Mouse (Mus musculus) ES-Bruce4 (cell line): ENCODE measurements around the gene Trpm8. TPM values are rescaled to one million over a fixed set of nuclear protein-coding genes. Genes with fewer than 3 reads are reported as not detected.

Source experiments
- H3K27ac ChIP-seq: 2 replicates; pipeline ENCODE4 v1.5.1; 2012; ENCODE audit warnings: low read length, inconsistent platforms; ENCODE audit not compliant: insufficient read depth
- H3K27me3 ChIP-seq: 2 replicates; pipeline ENCODE4 v1.6.1; 2012; ENCODE audit warnings: mild to moderate bottlenecking, low read length, inconsistent platforms; ENCODE audit not compliant: control insufficient read depth, poor library complexity, insufficient read depth, severe bottlenecking
- H3K36me3 ChIP-seq: 2 replicates; pipeline ENCODE4 v1.6.1; 2012; ENCODE audit warnings: inconsistent platforms, mild to moderate bottlenecking, low read length, moderate library complexity; ENCODE audit not compliant: control insufficient read depth, poor library complexity, insufficient read depth, severe bottlenecking
- H3K4me1 ChIP-seq: one replicate; pipeline ENCODE4 v1.8.1; 2011; ENCODE audit warnings: low read length; ENCODE audit not compliant: control insufficient read depth, insufficient read depth
- H3K4me3 ChIP-seq: 2 replicates; pipeline ENCODE4 v1.5.1; 2011; ENCODE audit warnings: low read depth, mild to moderate bottlenecking, low read length
- H3K9ac ChIP-seq: 2 replicates; pipeline ENCODE4 v1.6.1; 2012; ENCODE audit warnings: low read depth, mild to moderate bottlenecking, inconsistent platforms; ENCODE audit not compliant: poor library complexity, severe bottlenecking
- H3K9me3 ChIP-seq: replicated peaks from 2 replicates; pipeline ENCODE4 v1.6.1; 2012; ENCODE audit warnings: mild to moderate bottlenecking, low read length, inconsistent platforms; ENCODE audit not compliant: control insufficient read depth, poor library complexity, insufficient read depth, severe bottlenecking
- CTCF ChIP-seq: IDR thresholded peaks from one replicate; pipeline ENCODE4 v1.8.1; 2011; ENCODE audit warnings: low read depth, low read length
- EP300 ChIP-seq: IDR thresholded peaks from 2 replicates; pipeline ENCODE4 v1.6.1; 2011; ENCODE audit warnings: low read depth, low read length; ENCODE audit not compliant: insufficient read depth
- POLR2A ChIP-seq: IDR thresholded peaks from one replicate; pipeline ENCODE4 v1.8.1; 2011; ENCODE audit warnings: low read length; ENCODE audit not compliant: insufficient read depth
- polyA plus RNA-seq: library from polyadenylated mRNA; stranded (reverse); fragments of >200 nt; gene quantifications from 2 replicates; pipeline ENCODE4 v1.2.4, GENCODE M21; 2011; ENCODE audit warnings: low read depth; ENCODE audit not compliant: missing spikeins, insufficient read depth, insufficient read length

The Trpm8 gene
- polyA plus RNA-seq, 1 experiment = not detected

- TF ChIP-seq CTCF = no peak
- TF ChIP-seq POLR2A = no peak
- TF ChIP-seq EP300 = no peak
- Histone ChIP-seq H3K9me3 (no peaks in the 10 kb centered on the region), H3K27ac (no peak overlapping the region), H3K4me3 (no peak overlapping the region), H3K4me1 (no peaks in the 10 kb centered on the region), H3K9ac (no peak overlapping the region), H3K36me3 (no peaks in the 10 kb centered on the region), H3K27me3 (no peaks in the 10 kb centered on the region)
Observed at GRCm38 (mm10) chr1:88290511-88290910, 13.1 kb downstream of the Trpm8 start.

GRCm38 (mm10) chr1:88291409-88292005 is 14.0 kb downstream of the Trpm8 start:
- no peak overlapping the region for H3K9ac ChIP-seq
- no peak for TF ChIP-seq EP300
- no peak for TF ChIP-seq POLR2A
- no peak for TF ChIP-seq CTCF
- H3K4me1 ChIP-seq = no peaks in the 10 kb centered on the region
- H3K4me3 ChIP-seq = no peak overlapping the region
- no peaks in the 10 kb centered on the region for H3K9me3 ChIP-seq
- no peaks in the 10 kb centered on the region for H3K36me3 ChIP-seq
- no peak overlapping the region for H3K27ac ChIP-seq
- H3K27me3 ChIP-seq = no peaks in the 10 kb centered on the region

- no peak overlapping the region for H3K9ac ChIP-seq
Observed at GRCm38 (mm10) chr1:88292057-88292456, 14.6 kb downstream of the Trpm8 start.

GRCm38 (mm10) chr1:88294650-88295049 is 17.2 kb downstream of the Trpm8 start:
- TF ChIP-seq EP300 (no peak), CTCF (no peak), POLR2A (no peak)
- Histone ChIP-seq H3K27ac (no peak overlapping the region), H3K4me3 (no peak overlapping the region), H3K27me3 (no peaks in the 10 kb centered on the region), H3K9me3 (no peaks in the 10 kb centered on the region), H3K9ac (no peak overlapping the region), H3K4me1 (no peaks in the 10 kb centered on the region), H3K36me3 (no peaks in the 10 kb centered on the region)

More at GRCm38 (mm10) chr1:88292057-88292456, 14.6 kb downstream of the Trpm8 start:
- no peak overlapping the region for H3K4me3 ChIP-seq
- H3K27ac ChIP-seq = no peak overlapping the region
- TF ChIP-seq CTCF (no peak), POLR2A (no peak), EP300 (no peak)
- no peaks in the 10 kb centered on the region for H3K4me1 ChIP-seq
- H3K9me3 ChIP-seq = no peaks in the 10 kb centered on the region
- H3K27me3 ChIP-seq = no peaks in the 10 kb centered on the region
- no peaks in the 10 kb centered on the region for H3K36me3 ChIP-seq

- no peaks in the 10 kb centered on the region for H3K4me1 ChIP-seq
- TF ChIP-seq CTCF (no peak), EP300 (no peak), POLR2A (no peak)
- H3K27me3 ChIP-seq = no peaks in the 10 kb centered on the region
- no peak overlapping the region for H3K4me3 ChIP-seq
- no peaks in the 10 kb centered on the region for H3K36me3 ChIP-seq
- H3K27ac ChIP-seq = no peak overlapping the region
- no peak overlapping the region for H3K9ac ChIP-seq
- H3K9me3 ChIP-seq = no peaks in the 10 kb centered on the region
Observed at GRCm38 (mm10) chr1:88296171-88296920, 18.9 kb downstream of the Trpm8 start.

GRCm38 (mm10) chr1:88297480-88298258 is 20.2 kb downstream of the Trpm8 start:
- Histone ChIP-seq H3K4me1 (no peaks in the 10 kb centered on the region), H3K36me3 (no peaks in the 10 kb centered on the region), H3K9ac (no peak overlapping the region), H3K9me3 (no peaks in the 10 kb centered on the region), H3K27me3 (no peaks in the 10 kb centered on the region), H3K27ac (no peak overlapping the region), H3K4me3 (no peak overlapping the region)
- TF ChIP-seq EP300 = no peak
